Comparison of ENCODE assay signal across 13 mouse cellular contexts in genomic region chr7:142458676-142459298, GRCm38 (mm10). TPM values are rescaled to one million over a fixed set of nuclear protein-coding genes. Genes with fewer than 3 reads are reported as not detected.
DNase-seq lines count a peak whose midpoint lies in the region; ATAC-seq and TF ChIP-seq lines count a peak whose summit lies in the region.
"Had no signal": no experiment of that assay in that cellular context is flagged by ENCODE, and none has a peak within 500 bp of the region (broad histone marks: within the 10 kb centered on the region; RNA-seq: fewer than 3 reads in every experiment).

No protein-coding gene starts in this region.

- peak overlapping the region; percentile 90 for H3K27ac ChIP-seq in embryonic facial prominence, embryonic 11.5 days (replicated peaks; ENCODE audit: low read depth, low read length)
- peak overlapping the region; percentile 46; the same call in 1 of the 2 replicates for H3K27ac ChIP-seq in intestine, postnatal 0 days (ENCODE audit: low read depth, low read length)

- peaks cover 12% of the 10 kb centered on the region for H3K4me1 ChIP-seq in embryonic facial prominence, embryonic 11.5 days (ENCODE audit: control insufficient read depth, insufficient read depth, low read length)
- H3K4me1 ChIP-seq in intestine, postnatal 0 days (replicated peaks; ENCODE audit: control insufficient read depth, insufficient read depth, low read length): no peaks in the 10 kb centered on the region

- H3K9me3 ChIP-seq in embryonic facial prominence, embryonic 11.5 days (replicated peaks; ENCODE audit: control insufficient read depth, low read length): no peaks in the 10 kb centered on the region
- no peaks in the 10 kb centered on the region for H3K9me3 ChIP-seq in intestine, postnatal 0 days (ENCODE audit: control insufficient read depth)

- no peak overlapping the region for H3K4me2 ChIP-seq in embryonic facial prominence, embryonic 11.5 days (ENCODE audit: low read depth, low read length)
- H3K4me2 ChIP-seq in intestine, postnatal 0 days (replicated peaks; ENCODE audit: low read depth): no peak overlapping the region

- TF ChIP-seq CTCF in intestine, postnatal 0 days (IDR thresholded peaks at IDR 0.05; ENCODE audit: low read depth): no peak

- H3K4me3 ChIP-seq in embryonic facial prominence, embryonic 11.5 days (ENCODE audit: low read depth, low read length): no peak overlapping the region
- H3K4me3 ChIP-seq in intestine, postnatal 0 days (ENCODE audit: low read depth, low read length): no peak overlapping the region

- ATAC-seq in cerebellum, adult (ENCODE audit: insufficient number of reproducible peaks, low FRiP score, low TSS enrichment): no peak
- no peak for ATAC-seq in embryonic facial prominence, embryonic 11.5 days (replicated peaks; ENCODE audit: insufficient number of reproducible peaks, low FRiP score, low TSS enrichment, low read depth)
- no peak for ATAC-seq in intestine, postnatal 0 days
- ATAC-seq in megakaryocyte, adult 5-6 weeks (ENCODE audit: poor library complexity, severe bottlenecking): no peak

- H3K27me3 ChIP-seq in embryonic facial prominence, embryonic 11.5 days (ENCODE audit: control insufficient read depth, insufficient read depth, low read length): no peaks in the 10 kb centered on the region
- no peaks in the 10 kb centered on the region for H3K27me3 ChIP-seq in intestine, postnatal 0 days (replicated peaks; ENCODE audit: control insufficient read depth, insufficient read depth, low read length)

- H3K9ac ChIP-seq in embryonic facial prominence, embryonic 11.5 days (replicated peaks; ENCODE audit: low read length): no peak overlapping the region
- H3K9ac ChIP-seq in intestine, postnatal 0 days (ENCODE audit: low read depth, low read length): no peak overlapping the region

- WGBS in embryonic facial prominence, embryonic 11.5 days: 71% methylated on average over 5 of the region's 5 CpGs
- 70% methylated on average over 5 of the region's 5 CpGs for WGBS in intestine, postnatal 0 days

- peak; percentile 9 to 14 for DNase-seq in cerebellum, postnatal 14 days
- peak; percentile 3 for DNase-seq in kidney, postnatal 10 days
- DNase-seq in kidney, postnatal 4 days: no peak
- DNase-seq in embryonic facial prominence, embryonic 11.5 days (ENCODE audit: low spot score): no peak
- no peak for DNase-seq in urinary bladder, postnatal 4 days (ENCODE audit: low spot score in 2 of 2)
- DNase-seq: B cell, adult 2 months; cerebellum, adult 11 months; layer of hippocampus, postnatal 36 days; right cerebral cortex, postnatal 25 days had no signal

- H3K36me3 ChIP-seq in embryonic facial prominence, embryonic 11.5 days (replicated peaks; ENCODE audit: control insufficient read depth, insufficient read depth, low read depth, low read length): no peaks in the 10 kb centered on the region
- no peaks in the 10 kb centered on the region for H3K36me3 ChIP-seq in intestine, postnatal 0 days (ENCODE audit: control insufficient read depth, insufficient read depth)

RNA-seq across cellular contexts. Expression of gene Lsp1, which starts 1.8 kb away (rescaled TPM):
- polyA plus RNA-seq in embryonic facial prominence, embryonic 11.5 days (2014; fragmentation: Nextera tagmentation; extraction: Ambion mirVana): 23.3 and 23.7 TPM in 2 replicates
- 55.2 and 61.8 TPM in 2 replicates for polyA plus RNA-seq in intestine, postnatal 0 days (2015; fragmentation: Nextera tagmentation; extraction: Ambion mirVana)
- 1,220 and 1,304 TPM in 2 replicates for total RNA-seq in megakaryocyte, adult 5-6 weeks (2015)
- total RNA-seq in megakaryocyte, adult 5-6 weeks (2017): 1,314 and 1,552 TPM in 2 replicates

RNA-seq across cellular contexts. Expression of gene Tnni2, which starts 17.2 kb away (rescaled TPM):
- polyA plus RNA-seq in embryonic facial prominence, embryonic 11.5 days (2014; fragmentation: Nextera tagmentation; extraction: Ambion mirVana): 1.4 and 2.7 TPM in 2 replicates
- polyA plus RNA-seq in intestine, postnatal 0 days (2015; fragmentation: Nextera tagmentation; extraction: Ambion mirVana): 1.9 and 2.4 TPM in 2 replicates
- 18.8 and 20.9 TPM in 2 replicates for total RNA-seq in megakaryocyte, adult 5-6 weeks (2015)
- total RNA-seq in megakaryocyte, adult 5-6 weeks (2017): 25.6 and 27.6 TPM in 2 replicates
- total RNA-seq: layer of hippocampus, postnatal 36 days had no signal

RNA-seq across cellular contexts. Expression of gene Syt8, which starts 24.1 kb away (rescaled TPM):
- 0.52 TPM in 1 of 2 replicates, not detected in the other for polyA plus RNA-seq in embryonic facial prominence, embryonic 11.5 days (2014; fragmentation: Nextera tagmentation; extraction: Ambion mirVana)
- 0.60 and 1.3 TPM in 2 replicates for polyA plus RNA-seq in intestine, postnatal 0 days (2015; fragmentation: Nextera tagmentation; extraction: Ambion mirVana)
- 0.39 TPM in 1 of 2 replicates, not detected in the other for total RNA-seq in megakaryocyte, adult 5-6 weeks (2015)
- total RNA-seq in megakaryocyte, adult 5-6 weeks (2017): not detected in 2 replicates
- total RNA-seq: gastrocnemius, postnatal 4 days; layer of hippocampus, postnatal 36 days had no signal

RNA-seq across cellular contexts. Expression of gene Tnnt3, which starts 39.8 kb away (rescaled TPM):
- polyA plus RNA-seq in embryonic facial prominence, embryonic 11.5 days (2014; fragmentation: Nextera tagmentation; extraction: Ambion mirVana): 1.5 and 2.8 TPM in 2 replicates
- 3.0 TPM in 2 replicates for polyA plus RNA-seq in intestine, postnatal 0 days (2015; fragmentation: Nextera tagmentation; extraction: Ambion mirVana)
- 1.4 and 1.5 TPM in 2 replicates for total RNA-seq in megakaryocyte, adult 5-6 weeks (2015)
- 3.7 and 3.9 TPM in 2 replicates for total RNA-seq in megakaryocyte, adult 5-6 weeks (2017)
- total RNA-seq: layer of hippocampus, postnatal 36 days had no signal

Comparison
In these comparisons a context has a peak if more than half of its experiments do, and no peak if none do; other contexts are left out.
1. DNase-seq: peak in cerebellum, postnatal 14 days (2 of 2) and kidney, postnatal 10 days (single experiment); none in kidney, postnatal 4 days (0 of 2), embryonic facial prominence, embryonic 11.5 days (single experiment) and urinary bladder, postnatal 4 days (0 of 2).